Mouse (Mus musculus): Measurements from ENCODE around the gene Col28a1. TPM values are rescaled to one million over a fixed set of nuclear protein-coding genes. Genes with fewer than 3 reads are reported as not detected.

Gene Col28a1
- polyA plus RNA-seq (2015; fragmentation: Nextera tagmentation; extraction: Ambion mirVana) = 0.71 and 0.98 TPM in 2 replicates

DNA sequence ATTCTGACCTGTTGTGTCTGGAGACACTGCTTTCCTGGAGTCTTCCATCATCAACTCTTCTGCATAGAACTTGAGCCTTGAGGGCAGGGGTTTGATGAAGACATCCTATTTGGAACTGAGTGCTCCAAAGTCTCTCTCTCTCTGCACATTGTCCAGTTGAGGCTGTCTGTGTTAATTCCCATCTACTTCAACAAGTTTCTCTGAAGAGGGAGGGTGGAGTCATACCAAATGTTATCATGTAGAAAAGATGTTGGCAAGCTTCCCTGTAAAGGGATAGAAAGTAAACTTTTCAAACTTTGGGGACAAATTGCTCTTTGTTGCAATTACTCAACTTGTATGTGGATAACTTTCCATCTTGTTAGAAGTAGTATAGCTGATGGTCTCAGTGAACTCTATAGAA lies at the start of gene Col28a1:
Gene Col28a1, minus strand, starts transcription at position 101 of the 400 bp plus-strand sequence.
- H3K9me3 ChIP-seq (replicated peaks; ENCODE audit: control insufficient read depth, low read length, poor library complexity, severe bottlenecking) = no peaks in the 10 kb centered on the region
- no peak within 1 kb of the TSS for H3K27ac ChIP-seq (ENCODE audit: low read length)
- no peak for ATAC-seq
- no peak within 1 kb of the TSS for H3K9ac ChIP-seq (ENCODE audit: low read depth, low read length)
- H3K4me2 ChIP-seq (ENCODE audit: low read length) = no peak within 1 kb of the TSS
- H3K4me1 ChIP-seq (ENCODE audit: control insufficient read depth, insufficient read depth, low read length) = no peaks in the 10 kb centered on the region
- no peaks in the 10 kb centered on the region for H3K27me3 ChIP-seq (ENCODE audit: control insufficient read depth, insufficient read depth, low read depth, low read length)
- H3K4me3 ChIP-seq (ENCODE audit: low read depth, low read length) = no peak within 1 kb of the TSS
- no peaks in the 10 kb centered on the region for H3K36me3 ChIP-seq (ENCODE audit: control insufficient read depth, insufficient read depth, low read length)

DNA sequence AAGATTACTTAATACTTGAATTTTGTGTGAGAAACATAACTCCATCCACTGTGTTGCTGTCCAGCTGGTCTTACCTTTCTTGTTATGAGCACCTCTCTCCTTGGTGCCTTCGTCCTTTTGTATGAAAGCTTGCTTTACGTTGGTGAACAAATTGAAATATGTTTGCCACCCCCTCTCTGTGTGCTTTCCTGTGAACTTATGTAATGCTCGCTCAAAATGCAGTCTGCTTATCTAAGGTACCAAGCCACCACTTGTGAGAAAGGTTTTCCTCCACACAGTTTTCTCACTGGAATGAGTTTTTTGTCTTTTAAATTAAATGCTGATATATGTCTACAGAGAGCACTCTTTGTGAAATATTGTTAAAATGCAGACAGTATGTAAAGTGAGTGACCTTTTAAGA lies 36.2 kb upstream of the Col28a1 start:
- H3K9me3 ChIP-seq (replicated peaks; ENCODE audit: control insufficient read depth, low read length, poor library complexity, severe bottlenecking) = no peaks in the 10 kb centered on the region
- no peak overlapping the region for H3K9ac ChIP-seq (ENCODE audit: low read depth, low read length)
- 88% methylated on average over 3 of the region's 3 CpGs for WGBS
- no peak overlapping the region for H3K27ac ChIP-seq (ENCODE audit: low read length)
- H3K4me2 ChIP-seq (ENCODE audit: low read length) = no peak overlapping the region
- ATAC-seq = no peak
- H3K27me3 ChIP-seq (ENCODE audit: control insufficient read depth, insufficient read depth, low read depth, low read length) = no peaks in the 10 kb centered on the region
- H3K4me1 ChIP-seq (ENCODE audit: control insufficient read depth, insufficient read depth, low read length) = no peaks in the 10 kb centered on the region
- no peak overlapping the region for H3K4me3 ChIP-seq (ENCODE audit: low read depth, low read length)
- H3K36me3 ChIP-seq (ENCODE audit: control insufficient read depth, insufficient read depth, low read length) = no peaks in the 10 kb centered on the region

DNA sequence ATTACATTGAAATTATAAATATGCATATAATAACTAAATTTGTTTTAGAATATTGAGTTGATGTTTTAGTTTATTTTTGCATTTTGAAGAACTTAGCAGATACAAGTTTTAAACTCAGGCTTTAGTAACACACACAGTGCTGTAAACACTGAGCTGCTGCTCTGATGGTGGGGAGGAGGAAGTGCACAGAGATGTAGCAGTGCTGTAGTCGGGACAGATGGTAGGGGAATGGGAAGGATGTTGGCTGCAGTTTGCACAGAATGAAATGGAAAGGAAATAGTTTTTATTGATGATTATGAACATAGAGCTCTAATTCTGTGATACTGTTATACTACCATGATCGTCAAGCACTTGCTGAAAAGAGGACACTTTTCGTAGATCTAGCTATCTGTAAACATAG lies 34.6 kb upstream of the Col28a1 start:
- Histone ChIP-seq H3K27me3 (ENCODE audit: control insufficient read depth, insufficient read depth, low read depth, low read length) (no peaks in the 10 kb centered on the region), H3K9ac (ENCODE audit: low read depth, low read length) (no peak overlapping the region), H3K9me3 (replicated peaks; ENCODE audit: control insufficient read depth, low read length, poor library complexity, severe bottlenecking) (no peaks in the 10 kb centered on the region), H3K4me3 (ENCODE audit: low read depth, low read length) (no peak overlapping the region), H3K4me2 (ENCODE audit: low read length) (no peak overlapping the region), H3K27ac (ENCODE audit: low read length) (no peak overlapping the region), H3K4me1 (ENCODE audit: control insufficient read depth, insufficient read depth, low read length) (no peaks in the 10 kb centered on the region), H3K36me3 (ENCODE audit: control insufficient read depth, insufficient read depth, low read length) (peaks cover under 1% of the 10 kb centered on the region)
- no peak for ATAC-seq
- WGBS = 94% methylated on average over 3 of the region's 3 CpGs

DNA sequence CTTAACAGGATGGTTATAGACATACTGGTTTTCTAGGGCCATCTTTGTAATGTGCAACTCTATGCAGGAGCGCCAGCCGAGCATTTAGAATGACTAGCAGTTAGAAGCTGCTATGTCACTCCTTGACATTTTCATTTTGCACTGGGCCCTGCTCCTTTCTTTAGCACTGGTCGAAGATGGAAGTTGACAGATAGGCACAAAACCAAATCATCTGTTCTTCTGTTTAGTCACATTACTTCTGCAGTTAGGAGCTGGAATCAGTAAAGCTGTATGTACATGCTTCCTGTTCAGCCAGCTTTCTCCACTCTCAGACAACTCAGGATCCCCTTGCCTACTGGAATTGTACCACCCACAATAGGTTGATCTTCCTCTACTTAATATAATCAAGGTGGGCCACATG lies 18.2 kb upstream of the Col28a1 start:
- no peaks in the 10 kb centered on the region for H3K27me3 ChIP-seq (ENCODE audit: control insufficient read depth, insufficient read depth, low read depth, low read length)
- peaks cover 10% of the 10 kb centered on the region for H3K36me3 ChIP-seq (ENCODE audit: control insufficient read depth, insufficient read depth, low read length)
- peak overlapping the region; percentile 70 for H3K4me2 ChIP-seq (ENCODE audit: low read length)
- no peaks in the 10 kb centered on the region for H3K9me3 ChIP-seq (replicated peaks; ENCODE audit: control insufficient read depth, low read length, poor library complexity, severe bottlenecking)
- 90% methylated on average over 3 of the region's 3 CpGs for WGBS
- H3K27ac ChIP-seq (ENCODE audit: low read length) = no peak overlapping the region
- no peak overlapping the region for H3K9ac ChIP-seq (ENCODE audit: low read depth, low read length)
- no peak for ATAC-seq
- H3K4me1 ChIP-seq (ENCODE audit: control insufficient read depth, insufficient read depth, low read length) = peaks cover 11% of the 10 kb centered on the region
- H3K4me3 ChIP-seq (ENCODE audit: low read depth, low read length) = no peak overlapping the region

DNA sequence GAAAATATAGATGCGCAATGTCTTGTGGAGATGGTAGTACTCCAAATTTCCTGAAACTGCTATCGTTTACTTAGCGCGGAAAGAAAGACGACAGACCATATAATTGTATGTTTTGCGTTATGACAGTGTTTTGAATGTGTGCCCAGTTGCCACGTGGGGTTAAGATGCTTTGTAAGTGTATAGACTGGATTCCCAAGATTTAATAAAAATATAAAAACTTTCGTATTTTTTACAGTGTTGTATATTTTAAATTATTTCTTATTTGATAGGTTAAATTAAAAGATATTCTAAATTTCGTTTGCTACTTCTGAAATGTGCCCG lies 17.4 kb upstream of the Col28a1 start:
- peak overlapping the region; percentile 91 for H3K4me3 ChIP-seq (ENCODE audit: low read depth, low read length)
- peak overlapping the region; percentile 92 for H3K9ac ChIP-seq (ENCODE audit: low read depth, low read length)
- H3K9me3 ChIP-seq (replicated peaks; ENCODE audit: control insufficient read depth, low read length, poor library complexity, severe bottlenecking) = no peaks in the 10 kb centered on the region
- peaks cover 11% of the 10 kb centered on the region for H3K4me1 ChIP-seq (ENCODE audit: control insufficient read depth, insufficient read depth, low read length)
- H3K4me2 ChIP-seq (ENCODE audit: low read length) = peak overlapping the region; percentile 70
- ATAC-seq = peak; percentile 19
- H3K27me3 ChIP-seq (ENCODE audit: control insufficient read depth, insufficient read depth, low read depth, low read length) = no peaks in the 10 kb centered on the region
- peak overlapping the region; percentile 95 for H3K27ac ChIP-seq (ENCODE audit: low read length)
- 10% methylated on average over 10 of the region's 10 CpGs for WGBS
- H3K36me3 ChIP-seq (ENCODE audit: control insufficient read depth, insufficient read depth, low read length) = peaks cover 6% of the 10 kb centered on the region

DNA sequence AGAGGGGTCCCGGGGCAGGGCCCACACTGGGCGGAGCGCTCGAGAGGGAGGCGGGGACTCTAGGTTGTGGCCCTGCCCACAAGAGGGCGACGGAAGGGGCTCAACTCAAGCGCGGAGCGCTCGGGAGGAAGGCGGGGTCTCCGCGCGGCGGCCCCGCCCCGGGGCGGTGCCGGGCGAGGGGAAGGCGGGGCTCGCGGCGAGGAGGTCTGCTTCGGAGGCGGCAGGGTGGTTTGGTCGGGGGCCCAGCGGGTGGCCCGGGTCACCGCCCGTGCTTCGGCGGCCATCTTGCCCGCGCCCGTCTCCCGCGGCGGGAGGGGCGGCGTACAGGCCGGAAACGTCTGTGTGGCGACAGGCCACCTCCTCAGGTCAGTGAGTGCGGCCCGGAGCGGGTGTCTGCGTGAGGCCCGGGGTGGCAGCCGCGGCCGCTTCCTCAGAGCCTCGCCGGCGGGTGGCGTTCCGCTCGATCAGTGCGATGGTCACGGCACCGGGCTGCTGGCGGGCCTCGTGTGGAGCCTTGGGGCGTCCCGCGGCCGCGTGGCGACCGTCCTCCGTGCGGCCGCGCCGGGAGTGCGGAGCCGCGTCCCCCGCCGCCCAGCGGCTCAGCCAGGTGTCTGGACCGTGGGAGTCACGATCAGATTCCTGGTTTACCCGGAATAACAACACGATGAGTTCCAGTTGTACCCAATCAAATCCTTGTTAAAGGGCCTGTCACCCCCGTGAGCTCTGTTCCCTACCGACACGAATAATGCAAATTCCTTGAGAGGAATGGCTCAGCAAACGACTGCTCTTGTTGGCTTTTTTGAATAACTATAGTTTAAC lies 16.8 kb upstream of the Col28a1 start, which contains the start of gene Mios:
Gene Mios, plus strand, starts transcription at position 176 of the 819 bp plus-strand sequence.
- H3K27ac ChIP-seq (ENCODE audit: low read length) = peak within 1 kb of the TSS; percentile 95

DNA sequence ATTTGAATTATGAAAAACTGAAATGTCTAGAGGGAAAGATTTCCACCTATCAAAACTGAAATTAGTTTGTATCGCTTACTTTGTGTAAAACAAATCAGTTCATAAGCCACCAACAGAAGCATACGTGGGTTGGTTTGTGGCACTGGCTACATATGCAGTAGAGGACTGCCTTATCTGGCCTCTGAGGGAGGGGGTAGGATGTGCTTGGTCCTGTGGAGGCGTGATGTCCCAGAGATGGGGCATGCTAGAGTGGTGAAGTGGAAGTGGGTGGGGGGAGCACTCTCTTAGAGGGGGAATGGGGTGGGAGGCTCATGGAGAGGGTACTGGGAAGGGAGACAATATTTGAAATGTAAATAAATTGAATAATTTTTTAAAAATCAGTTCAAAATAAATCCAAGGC lies 2.5 kb downstream of the Col28a1 start:
- Histone ChIP-seq H3K36me3 (ENCODE audit: control insufficient read depth, insufficient read depth, low read length) (no peaks in the 10 kb centered on the region), H3K4me2 (ENCODE audit: low read length) (no peak overlapping the region), H3K4me3 (ENCODE audit: low read depth, low read length) (no peak overlapping the region), H3K9me3 (replicated peaks; ENCODE audit: control insufficient read depth, low read length, poor library complexity, severe bottlenecking) (no peaks in the 10 kb centered on the region), H3K4me1 (ENCODE audit: control insufficient read depth, insufficient read depth, low read length) (no peaks in the 10 kb centered on the region), H3K27me3 (ENCODE audit: control insufficient read depth, insufficient read depth, low read depth, low read length) (no peaks in the 10 kb centered on the region), H3K9ac (ENCODE audit: low read depth, low read length) (no peak overlapping the region), H3K27ac (ENCODE audit: low read length) (no peak overlapping the region)
- ATAC-seq = no peak
- WGBS = 76% methylated on average over 3 of the region's 3 CpGs

More for the DNA sequence above, 16.8 kb upstream of the Col28a1 start, which contains the start of gene Mios:
- under 1% methylated on average over 81 of the region's 90 CpGs for WGBS
- Histone ChIP-seq H3K4me3 (ENCODE audit: low read depth, low read length) (peak within 1 kb of the TSS; percentile 91), H3K4me1 (ENCODE audit: control insufficient read depth, insufficient read depth, low read length) (peaks cover 11% of the 10 kb centered on the region), H3K4me2 (ENCODE audit: low read length) (peak within 1 kb of the TSS; percentile 70), H3K9ac (ENCODE audit: low read depth, low read length) (peak within 1 kb of the TSS; percentile 92), H3K9me3 (replicated peaks; ENCODE audit: control insufficient read depth, low read length, poor library complexity, severe bottlenecking) (no peaks in the 10 kb centered on the region), H3K36me3 (ENCODE audit: control insufficient read depth, insufficient read depth, low read length) (peaks cover 4% of the 10 kb centered on the region; the same call in 1 of the 2 replicates), H3K27me3 (ENCODE audit: control insufficient read depth, insufficient read depth, low read depth, low read length) (no peaks in the 10 kb centered on the region)
- ATAC-seq = peak; percentile 98

DNA sequence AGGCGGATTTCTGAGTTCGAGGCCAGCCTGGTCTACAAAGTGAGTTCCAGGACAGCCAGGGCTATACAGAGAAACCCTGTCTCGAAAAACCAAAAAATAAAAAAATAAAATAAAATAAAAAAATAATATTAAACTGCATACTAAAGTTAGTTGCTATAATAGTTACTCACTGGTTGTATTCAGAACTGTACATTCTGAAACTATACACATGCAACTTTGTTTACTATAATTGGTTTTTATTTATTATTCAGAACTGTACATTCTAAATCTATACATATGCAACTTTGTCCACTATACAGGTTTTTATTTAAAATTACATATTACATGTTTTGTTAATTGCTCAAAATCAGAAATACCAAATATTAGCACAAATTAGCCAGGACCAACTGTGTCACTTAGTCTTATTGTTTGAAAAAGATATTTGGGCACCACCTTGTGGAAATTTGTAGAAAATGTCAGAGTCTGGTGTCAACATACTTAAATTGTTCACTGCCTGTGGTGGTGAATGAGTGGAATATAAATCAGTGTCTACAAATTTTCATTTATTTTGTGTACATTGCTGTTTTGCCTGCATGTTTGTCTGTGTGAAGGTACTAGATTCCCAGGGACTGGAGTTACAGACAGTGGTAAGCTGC lies 3.7 kb downstream of the Col28a1 start:
- Histone ChIP-seq H3K27ac (ENCODE audit: low read length) (no peak overlapping the region), H3K4me2 (ENCODE audit: low read length) (no peak overlapping the region), H3K27me3 (ENCODE audit: control insufficient read depth, insufficient read depth, low read depth, low read length) (no peaks in the 10 kb centered on the region), H3K9ac (ENCODE audit: low read depth, low read length) (no peak overlapping the region), H3K36me3 (ENCODE audit: control insufficient read depth, insufficient read depth, low read length) (no peaks in the 10 kb centered on the region), H3K4me1 (ENCODE audit: control insufficient read depth, insufficient read depth, low read length) (no peaks in the 10 kb centered on the region), H3K4me3 (ENCODE audit: low read depth, low read length) (no peak overlapping the region), H3K9me3 (replicated peaks; ENCODE audit: control insufficient read depth, low read length, poor library complexity, severe bottlenecking) (no peaks in the 10 kb centered on the region)
- 97% methylated on average over 2 of the region's 3 CpGs for WGBS
- ATAC-seq = peak; percentile 86

DNA sequence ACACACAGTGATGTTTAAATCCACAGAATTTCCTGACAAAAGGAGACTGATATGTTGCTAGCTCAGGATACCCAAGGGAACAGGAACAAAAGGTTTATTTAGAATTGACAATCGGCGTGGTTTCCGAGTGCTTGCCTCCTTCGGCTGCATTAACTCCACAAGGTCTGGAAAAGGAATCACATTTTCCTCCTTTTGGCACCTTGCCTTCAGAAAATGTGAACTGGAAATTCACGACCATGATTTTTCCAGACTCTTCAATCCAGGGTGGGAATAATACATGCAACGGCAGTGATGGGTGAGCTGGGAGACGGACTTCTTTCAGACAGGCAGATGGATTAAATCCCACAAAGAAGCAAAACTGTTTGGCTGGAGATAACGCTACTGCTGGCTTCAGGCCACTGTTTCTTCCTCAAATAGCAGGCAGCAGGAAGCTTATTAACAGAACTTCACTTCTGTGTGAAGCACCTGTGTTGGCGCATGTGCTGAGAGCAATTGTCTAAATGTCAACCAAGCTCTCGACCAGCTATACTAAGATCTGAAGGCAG lies 13.9 kb downstream of the Col28a1 start:
- Histone ChIP-seq H3K27me3 (ENCODE audit: control insufficient read depth, insufficient read depth, low read depth, low read length) (no peaks in the 10 kb centered on the region), H3K4me2 (ENCODE audit: low read length) (peak overlapping the region; percentile 55), H3K4me1 (ENCODE audit: control insufficient read depth, insufficient read depth, low read length) (peaks cover 14% of the 10 kb centered on the region), H3K9ac (ENCODE audit: low read depth, low read length) (peak overlapping the region; percentile 18), H3K9me3 (replicated peaks; ENCODE audit: control insufficient read depth, low read length, poor library complexity, severe bottlenecking) (no peaks in the 10 kb centered on the region), H3K27ac (ENCODE audit: low read length) (peak overlapping the region; percentile 66), H3K36me3 (ENCODE audit: control insufficient read depth, insufficient read depth, low read length) (no peaks in the 10 kb centered on the region), H3K4me3 (ENCODE audit: low read depth, low read length) (peak overlapping the region; percentile 26)
- peak; percentile 73 for ATAC-seq
- 3% methylated on average over 10 of the region's 10 CpGs for WGBS

Measured in midbrain, embryonic 16.5 days (tissue).